In genomic region chr3:126977399-126977798, GRCm38 (mm10) we compare ENCODE assay signal across 16 mouse cellular contexts.
DNase-seq lines count a peak whose midpoint lies in the region; ATAC-seq lines count a peak whose summit lies in the region.
"Had no signal": no experiment of that assay in that cellular context is flagged by ENCODE, and none has a peak within 500 bp of the region (broad histone marks: within the 10 kb centered on the region; RNA-seq: fewer than 3 reads in every experiment).

No protein-coding gene starts in this region.

- no peak overlapping the region for H3K9ac ChIP-seq in midbrain, embryonic 14.5 days (replicated peaks; ENCODE audit: low read length)
- H3K9ac ChIP-seq in neural tube, embryonic 15.5 days (replicated peaks) = no peak overlapping the region
- H3K9ac ChIP-seq: forebrain, embryonic 12.5 days; heart, embryonic 15.5 days; limb, embryonic 15.5 days; liver, postnatal 0 days; midbrain, embryonic 15.5 days; neural tube, embryonic 12.5 days; stomach, embryonic 15.5 days had no signal

- DNase-seq in cerebellum, adult 18-20 months = peak; percentile 53 to 58
- DNase-seq in cerebellum, adult 8-10 months = no peak
- DNase-seq in midbrain, embryonic 14.5 days = peak; percentile 23
- DNase-seq in midbrain, embryonic 10.5 days (ENCODE audit: low spot score) = no peak
- no peak for DNase-seq in hindbrain, embryonic 10.5 days (ENCODE audit: low spot score)
- DNase-seq: kidney, adult 2 months; liver, postnatal 0 days; spleen, adult 18-20 months had no signal

- no peak overlapping the region for H3K4me2 ChIP-seq in midbrain, embryonic 14.5 days (ENCODE audit: low read length)
- no peak overlapping the region for H3K4me2 ChIP-seq in neural tube, embryonic 15.5 days
- H3K4me2 ChIP-seq: forebrain, embryonic 12.5 days; heart, embryonic 15.5 days; limb, embryonic 15.5 days; midbrain, embryonic 15.5 days; neural tube, embryonic 12.5 days; stomach, embryonic 15.5 days had no signal

- H3K4me3 ChIP-seq in midbrain, embryonic 14.5 days (replicated peaks; ENCODE audit: low read depth, low read length) = no peak overlapping the region
- H3K4me3 ChIP-seq in midbrain, embryonic 10.5 days = no peak overlapping the region
- H3K4me3 ChIP-seq in hindbrain, embryonic 10.5 days = no peak overlapping the region
- H3K4me3 ChIP-seq in neural tube, embryonic 15.5 days (replicated peaks) = no peak overlapping the region
- H3K4me3 ChIP-seq: forebrain, embryonic 12.5 days; heart, embryonic 15.5 days; limb, embryonic 15.5 days; midbrain, embryonic 15.5 days; neural tube, embryonic 12.5 days; stomach, embryonic 15.5 days had no signal

- H3K36me3 ChIP-seq in midbrain, embryonic 14.5 days (ENCODE audit: control insufficient read depth, insufficient read depth, low read length) = peaks cover 54% of the 10 kb centered on the region
- peaks cover 28% of the 10 kb centered on the region for H3K36me3 ChIP-seq in midbrain, embryonic 10.5 days
- peaks cover 29% of the 10 kb centered on the region for H3K36me3 ChIP-seq in hindbrain, embryonic 10.5 days
- peaks cover 30% of the 10 kb centered on the region for H3K36me3 ChIP-seq in neural tube, embryonic 15.5 days
- H3K36me3 ChIP-seq: heart, embryonic 15.5 days; stomach, embryonic 15.5 days had no signal

- whole genome bisulfite sequencing in midbrain, embryonic 14.5 days = 62% methylated on average over 6 of the region's 6 CpGs
- WGBS in midbrain, embryonic 10.5 days = 72% methylated on average over 6 of the region's 6 CpGs
- WGBS in hindbrain, embryonic 10.5 days = 55% methylated on average over 6 of the region's 6 CpGs
- WGBS in neural tube, embryonic 15.5 days = 38% methylated on average over 6 of the region's 6 CpGs

- ATAC-seq in midbrain, embryonic 14.5 days (ENCODE audit: low FRiP score, low TSS enrichment) = no peak
- ATAC-seq in neural tube, embryonic 15.5 days (ENCODE audit: low FRiP score) = peak; percentile 67; the same call in 1 of the 2 replicates
- no peak for ATAC-seq in megakaryocyte, adult 5-6 weeks (ENCODE audit: poor library complexity, severe bottlenecking)
- ATAC-seq: liver, postnatal 0 days; midbrain, embryonic 15.5 days had no signal

- H3K9me3 ChIP-seq in midbrain, embryonic 14.5 days (ENCODE audit: control insufficient read depth, low read length) = no peaks in the 10 kb centered on the region
- no peaks in the 10 kb centered on the region for H3K9me3 ChIP-seq in midbrain, embryonic 10.5 days (replicated peaks)
- H3K9me3 ChIP-seq in hindbrain, embryonic 10.5 days = no peaks in the 10 kb centered on the region
- H3K9me3 ChIP-seq in neural tube, embryonic 15.5 days (replicated peaks) = no peaks in the 10 kb centered on the region
- H3K9me3 ChIP-seq: forebrain, embryonic 12.5 days; heart, embryonic 15.5 days; limb, embryonic 15.5 days; midbrain, embryonic 15.5 days; neural tube, embryonic 12.5 days; stomach, embryonic 15.5 days had no signal

- no peaks in the 10 kb centered on the region for H3K27me3 ChIP-seq in midbrain, embryonic 14.5 days (ENCODE audit: control insufficient read depth, insufficient read depth, low read length)
- H3K27me3 ChIP-seq in midbrain, embryonic 10.5 days (ENCODE audit: low read depth, poor library complexity, severe bottlenecking) = no peaks in the 10 kb centered on the region
- H3K27me3 ChIP-seq in hindbrain, embryonic 10.5 days (ENCODE audit: insufficient read depth, poor library complexity, severe bottlenecking) = no peaks in the 10 kb centered on the region
- no peaks in the 10 kb centered on the region for H3K27me3 ChIP-seq in neural tube, embryonic 15.5 days (replicated peaks)
- H3K27me3 ChIP-seq: forebrain, embryonic 12.5 days; heart, embryonic 15.5 days; limb, embryonic 15.5 days; midbrain, embryonic 15.5 days; neural tube, embryonic 12.5 days; stomach, embryonic 15.5 days had no signal

- no peak overlapping the region for H3K27ac ChIP-seq in midbrain, embryonic 14.5 days (replicated peaks; ENCODE audit: low read depth, low read length)
- no peak overlapping the region for H3K27ac ChIP-seq in midbrain, embryonic 10.5 days (replicated peaks)
- H3K27ac ChIP-seq in hindbrain, embryonic 10.5 days = peak overlapping the region; percentile 37; the same call in 1 of the 2 replicates
- H3K27ac ChIP-seq in neural tube, embryonic 15.5 days (replicated peaks) = peak overlapping the region; percentile 54; the same call in 1 of the 2 replicates
- H3K27ac ChIP-seq: forebrain, embryonic 12.5 days; heart, embryonic 15.5 days; limb, embryonic 15.5 days; neural tube, embryonic 12.5 days; stomach, embryonic 15.5 days had no signal

- no peaks in the 10 kb centered on the region for H3K4me1 ChIP-seq in midbrain, embryonic 14.5 days (ENCODE audit: control insufficient read depth, insufficient read depth, low read length)
- H3K4me1 ChIP-seq in midbrain, embryonic 10.5 days = peaks cover 12% of the 10 kb centered on the region
- H3K4me1 ChIP-seq in hindbrain, embryonic 10.5 days (replicated peaks) = peaks cover 14% of the 10 kb centered on the region
- 0 out of 2 replicates have a peak, but pooled peaks cover 5% of the 10 kb centered on the region for H3K4me1 ChIP-seq in neural tube, embryonic 15.5 days
- H3K4me1 ChIP-seq: heart, embryonic 15.5 days; limb, embryonic 15.5 days; midbrain, embryonic 15.5 days; stomach, embryonic 15.5 days had no signal

Comparison
In these comparisons a context has a peak if more than half of its experiments do, and no peak if none do; other contexts are left out.
1. DNase-seq: peak in cerebellum, adult 18-20 months (2 of 2) and midbrain, embryonic 14.5 days (single experiment); none in cerebellum, adult 8-10 months (single experiment), midbrain, embryonic 10.5 days (single experiment) and hindbrain, embryonic 10.5 days (single experiment).
2. H3K27ac ChIP-seq: peak in hindbrain, embryonic 10.5 days (single experiment) and neural tube, embryonic 15.5 days (single experiment); none in midbrain, embryonic 14.5 days (single experiment) and midbrain, embryonic 10.5 days (single experiment).